Mouse (Mus musculus) brain, embryonic 14.5 days (tissue): Measurements from ENCODE around the gene Prss45.

Experiments
- CTCF ChIP-seq: fragments of 200-500 bp; IDR thresholded peaks from 2 replicates; pipeline ENCODE4 v1.5.1; 2012; ENCODE audit warnings: inconsistent platforms, mild to moderate bottlenecking, moderate library complexity, borderline replicate concordance; ENCODE audit not compliant: insufficient read depth, insufficient read length; ENCODE audit errors: extremely low read depth
- POLR2A ChIP-seq: fragments of 200-500 bp; IDR thresholded peaks from 2 replicates; pipeline ENCODE4 v1.6.1; 2012; ENCODE audit warnings: mild to moderate bottlenecking, inconsistent platforms, borderline replicate concordance; ENCODE audit not compliant: poor library complexity, insufficient read depth, insufficient read length, severe bottlenecking; ENCODE audit errors: extremely low read depth

- no peak for TF ChIP-seq POLR2A
- no peak for TF ChIP-seq CTCF
Observed at GRCm38 (mm10) chr9:110881953-110882352, 47.6 kb downstream of the Prss45 start.
